Mouse (Mus musculus) embryo, embryonic 10 days (tissue): ENCODE measurements around the gene Ldhb.
"Not testable (repeated sequence)": the region's sequence is repeated elsewhere in the genome, so short reads cannot be mapped to it uniquely, and the experiment has no call there.

Experiments used
- DNase-seq: peaks from one replicate; pipeline ENCODE4 v3.0.0-alpha.2; 2015; ENCODE audit warnings: low spot score

Gene Ldhb

DNA sequence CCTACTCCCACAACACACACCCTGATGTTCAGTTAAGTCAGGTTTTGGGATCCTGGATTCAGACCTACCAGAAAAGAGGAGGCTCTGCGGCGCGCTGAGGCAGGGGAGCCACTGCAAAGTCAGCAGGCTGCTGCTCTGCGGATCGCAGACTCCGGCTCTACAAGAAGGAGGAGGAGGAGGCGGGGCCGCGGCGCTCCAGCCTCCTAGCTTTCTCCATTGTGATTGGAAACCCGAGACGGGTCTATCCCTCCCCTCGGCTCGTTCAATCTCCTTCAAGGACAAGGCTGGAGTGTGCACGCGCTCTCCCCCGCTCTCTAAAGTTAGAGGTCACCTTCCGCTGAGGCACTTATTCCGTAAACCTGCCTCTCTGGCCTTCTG is at the start of gene Ldhb:
Gene Ldhb, minus strand, starts transcription at position 173 of the 378 bp plus-strand sequence.
- DNase-seq, result peak; percentile 95

DNA sequence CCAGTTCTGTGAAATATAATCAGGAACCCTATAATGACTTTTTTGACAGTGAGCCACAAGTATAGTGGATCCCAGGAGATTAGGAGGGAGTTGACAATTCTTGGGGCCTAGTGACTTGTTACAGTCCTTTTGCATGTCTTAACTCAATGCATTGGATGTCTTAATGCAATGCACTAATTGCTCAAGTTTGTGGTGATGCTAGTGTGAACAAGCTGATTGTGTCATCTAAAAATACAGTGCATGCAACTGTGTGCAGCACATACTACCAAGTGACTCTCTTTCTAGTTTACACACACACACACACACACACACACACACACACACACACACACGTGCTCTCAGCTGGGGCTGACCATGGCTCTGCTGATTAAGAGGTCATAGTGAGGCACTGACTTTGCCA is 48.2 kb upstream of the Ldhb start:
- DNase-seq, result no peak

DNA sequence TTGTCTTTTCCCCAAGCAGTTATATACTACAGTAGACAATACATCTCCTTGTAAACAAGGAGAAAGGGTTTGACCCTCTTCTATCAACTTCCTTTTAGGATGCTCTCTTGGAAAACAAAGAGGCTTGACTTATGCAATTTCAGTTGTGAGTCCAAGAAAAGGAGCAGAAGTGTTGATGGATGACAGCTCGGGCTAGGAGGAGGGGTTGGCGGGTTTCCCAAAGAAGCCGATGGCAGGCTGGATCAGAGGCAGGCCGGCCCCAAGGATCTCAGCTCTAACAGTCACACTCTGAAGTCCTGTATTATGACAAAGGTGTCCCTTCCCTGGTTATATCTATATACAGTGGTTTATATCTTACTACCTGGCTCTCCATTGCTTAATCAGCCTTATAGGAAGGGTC is 43.7 kb upstream of the Ldhb start:
- DNase-seq, result no peak

DNA sequence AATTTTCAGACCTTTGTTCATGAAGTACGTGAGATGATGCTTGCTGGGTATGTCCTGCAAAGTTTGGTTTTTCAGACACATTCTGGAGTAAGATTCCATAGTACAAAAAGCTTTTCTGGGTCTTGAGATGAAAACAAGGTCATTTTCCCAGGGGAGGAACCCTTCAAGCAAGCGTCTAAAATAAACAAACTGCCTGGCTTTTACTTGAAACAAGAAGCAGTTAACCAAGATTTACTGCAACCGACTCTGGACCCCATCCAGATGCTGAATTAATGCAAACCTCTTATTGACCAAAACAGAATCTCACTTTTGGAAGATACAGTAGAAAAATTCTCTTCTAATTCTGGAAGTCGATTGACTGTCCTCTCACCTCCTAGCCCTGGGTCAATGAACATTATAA is 43.1 kb upstream of the Ldhb start:
- no peak for DNase-seq

DNA sequence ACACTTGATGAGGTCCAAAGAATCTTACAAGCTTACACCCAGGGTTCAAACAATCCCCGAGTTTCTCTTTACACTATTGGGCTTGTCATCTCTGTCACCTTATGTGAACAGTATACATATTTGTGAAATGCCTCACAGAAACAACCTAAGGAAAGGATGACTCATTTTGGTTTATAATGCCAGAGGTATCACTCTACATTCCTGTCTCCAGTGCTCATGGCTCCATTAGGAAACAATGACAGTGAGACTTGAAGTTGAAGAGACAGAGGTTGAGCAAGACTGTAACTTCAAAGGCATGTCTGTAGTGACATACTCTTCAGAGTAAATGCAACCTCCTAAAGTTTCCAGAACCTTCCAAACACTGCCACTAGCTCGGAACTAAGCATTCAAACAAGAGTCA is 40.6 kb upstream of the Ldhb start:
- no peak for DNase-seq

DNA sequence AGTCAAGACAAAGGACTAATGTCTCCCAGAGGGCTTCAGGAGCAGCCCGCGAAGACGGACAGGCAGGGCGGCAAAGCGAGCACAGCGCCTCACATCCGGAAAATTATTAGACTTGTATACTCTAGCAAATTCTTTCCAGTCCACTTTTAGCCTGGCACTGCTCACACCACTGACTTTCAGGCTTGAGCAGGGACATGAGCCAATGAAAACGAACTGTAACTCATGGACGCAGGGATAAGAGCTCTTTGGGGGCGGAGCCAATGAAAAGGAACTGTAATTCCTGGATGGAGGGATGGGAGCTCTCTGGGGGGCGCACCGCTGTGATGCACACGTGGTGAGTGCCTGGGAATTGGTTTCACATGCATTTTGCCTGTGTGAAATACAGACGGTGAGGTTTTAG is 37.4 kb upstream of the Ldhb start:
- DNase-seq, result peak; percentile 16

DNA sequence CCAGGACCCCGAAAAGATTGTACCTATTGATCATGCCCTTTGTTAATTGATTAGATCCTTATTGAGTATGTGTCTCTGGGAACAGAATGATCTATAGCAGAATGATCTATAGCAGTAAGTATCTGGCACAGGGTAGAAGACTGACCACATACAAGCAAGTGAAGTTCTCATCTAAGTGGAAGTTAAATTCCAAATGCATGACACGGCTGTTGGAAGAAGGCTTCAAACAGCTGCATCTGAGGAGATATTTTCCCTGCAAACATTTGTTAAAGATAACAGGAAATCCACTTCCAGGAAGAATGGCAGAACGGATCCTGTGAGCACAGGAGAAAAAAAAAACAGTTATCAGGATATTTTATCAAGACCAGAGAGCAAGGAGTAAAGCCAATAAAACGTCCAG is 35.9 kb upstream of the Ldhb start:
- DNase-seq, result no peak

DNA sequence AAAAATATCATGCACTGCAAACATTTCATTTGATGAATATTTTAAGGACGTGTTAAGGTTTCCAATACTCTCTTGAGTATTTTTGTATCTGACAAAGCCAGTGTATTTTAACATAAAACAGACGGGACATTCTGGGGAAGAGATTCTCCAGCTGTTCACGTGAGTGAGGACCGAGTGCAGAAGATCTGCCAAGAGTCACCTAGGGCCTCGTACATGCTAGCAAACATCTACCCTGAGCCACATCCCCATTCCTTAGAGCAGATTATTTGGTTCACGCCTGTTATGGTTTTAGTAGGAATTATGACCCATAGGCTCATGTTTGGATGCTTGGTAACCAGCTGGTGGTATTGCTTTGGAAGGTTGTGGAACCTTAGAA is 35.0 kb upstream of the Ldhb start:
- no peak for DNase-seq

DNA sequence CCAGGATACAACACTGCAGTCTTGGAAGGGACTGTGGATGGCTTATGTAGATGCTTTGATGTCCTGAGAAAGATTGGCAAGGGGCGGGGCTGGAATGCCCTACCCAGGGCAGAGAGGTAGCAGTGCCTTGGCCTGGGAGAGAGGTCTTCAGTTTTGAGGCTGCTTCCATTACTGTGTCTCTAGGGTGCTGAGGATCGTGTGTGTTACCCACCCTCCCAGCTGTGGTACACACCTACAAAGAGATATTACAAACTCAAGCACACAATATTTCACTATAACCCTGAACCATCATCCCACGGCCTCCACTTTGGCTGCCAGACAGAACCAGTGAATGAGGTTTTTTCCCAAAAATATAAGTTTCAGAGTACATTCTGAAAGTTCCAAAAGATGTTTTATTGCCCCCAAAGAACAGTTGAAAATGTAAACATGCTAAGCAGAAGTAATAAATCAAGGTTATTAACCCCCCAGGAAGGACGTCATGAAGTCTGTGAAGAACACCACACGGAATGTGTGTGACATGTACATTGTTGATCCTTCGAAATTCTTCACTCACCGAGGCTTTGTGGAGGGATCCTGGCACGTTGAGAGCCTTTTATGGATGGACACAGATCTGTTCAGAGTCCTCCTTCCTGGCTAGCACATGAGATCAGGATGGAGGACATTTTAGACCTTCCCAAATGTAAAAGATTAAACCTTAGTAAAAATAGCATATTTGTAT is 34.5 kb upstream of the Ldhb start:
- no peak for DNase-seq

DNA sequence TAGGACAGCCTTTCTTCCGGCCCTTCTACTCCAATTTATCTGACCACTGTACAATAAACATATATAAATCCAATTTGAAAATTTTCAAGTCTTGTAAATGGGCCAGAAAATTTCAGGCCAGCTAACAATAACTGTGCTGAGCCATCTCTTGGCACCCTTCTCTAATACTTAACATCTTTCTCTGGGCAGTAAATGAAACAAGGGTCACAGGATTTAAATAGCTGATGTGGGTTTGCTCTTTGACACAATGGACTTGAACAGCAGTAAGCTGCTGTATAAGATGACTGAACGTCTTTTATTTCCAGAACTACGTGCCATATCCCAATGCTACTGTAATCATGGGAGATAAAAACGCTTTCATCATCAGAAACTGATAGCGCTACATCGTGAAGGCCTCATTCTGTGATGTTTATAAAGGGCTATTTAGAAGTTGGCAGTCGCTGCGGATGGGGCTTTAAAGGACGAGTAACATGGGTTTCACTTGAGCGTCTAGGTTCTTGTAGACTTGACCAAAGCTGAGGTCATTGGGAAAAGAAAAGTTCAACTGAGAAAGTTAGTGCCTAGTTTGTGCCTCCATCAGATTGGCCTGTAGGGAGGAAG is 32.9 kb upstream of the Ldhb start:
- DNase-seq, result no peak

DNA sequence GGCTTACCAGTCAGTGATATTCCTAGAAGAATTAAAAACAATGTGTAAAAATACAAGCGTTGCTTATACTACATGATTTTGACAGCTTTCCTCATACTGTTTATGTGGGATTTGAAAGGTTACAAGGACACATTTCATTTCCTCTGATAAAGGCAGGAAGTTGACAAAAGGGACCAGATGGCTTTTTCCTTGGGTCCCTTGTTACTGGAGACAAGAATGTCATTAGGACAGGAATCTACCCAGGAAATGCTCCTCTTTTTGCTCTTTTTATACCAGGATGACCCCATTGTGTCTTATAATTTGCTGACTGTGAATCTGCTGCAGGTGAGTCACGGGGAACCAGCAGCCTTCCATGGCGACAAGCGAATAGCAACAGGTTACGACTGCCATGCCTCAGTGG is 32.4 kb upstream of the Ldhb start:
- DNase-seq, result no peak

DNA sequence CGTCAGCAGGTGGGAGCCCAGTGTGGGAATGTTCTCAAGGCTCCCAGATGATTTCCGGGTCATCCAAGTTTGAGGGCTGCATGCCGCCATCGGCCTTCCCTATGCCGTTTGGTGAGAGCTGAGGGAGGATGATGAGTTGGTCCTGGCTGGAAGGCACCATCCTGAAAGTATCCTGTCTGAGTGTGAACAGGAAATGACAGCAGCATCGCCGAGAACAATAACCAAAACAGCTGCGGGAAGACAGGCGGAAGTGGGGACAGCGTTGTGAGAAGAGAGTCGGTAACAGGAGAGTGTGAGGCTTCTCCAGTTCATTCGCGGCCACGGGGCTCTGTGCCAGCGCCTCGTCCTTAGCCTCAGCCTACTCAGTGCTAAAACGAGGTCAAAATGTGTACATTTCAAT is 30.7 kb upstream of the Ldhb start:
- no peak for DNase-seq

DNA sequence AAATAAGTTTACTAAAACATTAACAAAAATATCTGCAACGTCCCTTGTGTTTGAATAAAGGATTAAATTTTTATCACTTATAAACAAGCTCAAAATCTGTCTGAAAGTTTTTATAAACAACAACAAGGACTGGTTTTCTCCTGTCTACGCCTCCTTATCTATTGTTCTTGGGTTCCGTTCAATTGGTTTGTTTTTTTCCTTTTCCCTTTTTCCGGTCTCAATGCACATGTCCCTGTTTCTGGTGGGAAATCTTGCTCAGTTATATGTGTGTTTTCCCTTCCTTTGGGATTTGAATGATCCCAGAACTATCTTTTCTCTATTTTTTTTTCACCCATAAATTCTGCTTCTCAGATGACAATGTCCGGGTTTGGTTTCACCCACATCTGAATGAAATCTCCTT is 25.7 kb upstream of the Ldhb start:
- no peak for DNase-seq

DNA sequence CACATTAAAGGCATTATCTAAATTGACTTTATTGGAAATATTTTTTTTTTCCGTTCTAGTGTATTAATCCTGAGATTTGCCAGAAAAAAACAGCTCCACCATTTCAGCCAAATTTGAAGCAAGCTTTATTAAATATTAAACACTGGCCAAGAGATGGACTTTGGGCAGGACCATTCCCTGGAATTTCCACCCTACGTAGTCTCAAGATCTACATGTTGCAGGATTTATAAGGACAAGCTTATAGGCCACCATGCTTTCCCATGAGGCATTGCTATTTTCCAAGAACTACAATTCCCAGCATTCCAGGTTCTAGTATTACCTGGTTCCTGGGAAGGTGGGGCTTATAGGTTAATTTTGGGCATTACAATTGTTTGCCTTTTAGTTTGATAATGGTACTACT is 24.9 kb upstream of the Ldhb start:
- no peak for DNase-seq

DNA sequence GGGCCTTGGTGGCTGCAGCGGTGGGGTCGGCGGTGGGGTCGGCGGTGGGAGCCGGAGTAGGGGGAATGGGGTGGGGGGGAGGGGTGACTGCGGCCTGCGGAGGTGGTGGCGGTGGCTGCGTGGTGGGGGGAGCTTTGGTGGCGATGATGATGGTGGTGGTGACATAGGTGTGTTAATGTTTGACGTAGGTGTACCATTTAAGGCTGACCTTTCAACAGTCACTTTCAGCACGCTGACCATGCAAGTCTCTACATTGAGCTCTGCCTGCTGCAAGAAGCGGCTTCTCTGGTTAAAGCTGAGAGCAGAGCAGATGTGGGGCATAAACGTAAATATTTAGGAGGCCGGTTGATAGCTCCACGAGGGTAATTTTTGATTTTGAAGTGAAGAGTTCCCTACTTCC is 24.4 kb upstream of the Ldhb start:
- DNase-seq, result no peak

DNA sequence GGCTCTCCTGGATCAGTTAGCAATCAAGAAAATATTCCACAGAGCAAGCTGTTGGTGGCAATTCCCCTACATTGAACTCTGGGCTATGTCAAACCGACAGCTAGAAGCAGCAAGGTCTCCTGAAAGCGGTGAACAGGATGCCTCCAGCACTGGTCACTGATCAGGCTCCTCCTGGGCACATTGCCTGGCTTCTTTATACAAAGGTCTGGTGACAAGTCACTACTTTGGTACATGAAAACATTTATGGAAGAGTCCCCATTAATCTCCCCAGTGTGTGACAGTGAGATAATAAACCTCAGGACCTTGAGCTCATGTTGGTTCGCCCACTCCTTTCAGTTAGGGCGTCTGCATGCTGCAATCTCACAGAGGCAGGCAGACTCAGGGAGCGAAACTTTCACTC is 22.6 kb upstream of the Ldhb start:
- no peak for DNase-seq

DNA sequence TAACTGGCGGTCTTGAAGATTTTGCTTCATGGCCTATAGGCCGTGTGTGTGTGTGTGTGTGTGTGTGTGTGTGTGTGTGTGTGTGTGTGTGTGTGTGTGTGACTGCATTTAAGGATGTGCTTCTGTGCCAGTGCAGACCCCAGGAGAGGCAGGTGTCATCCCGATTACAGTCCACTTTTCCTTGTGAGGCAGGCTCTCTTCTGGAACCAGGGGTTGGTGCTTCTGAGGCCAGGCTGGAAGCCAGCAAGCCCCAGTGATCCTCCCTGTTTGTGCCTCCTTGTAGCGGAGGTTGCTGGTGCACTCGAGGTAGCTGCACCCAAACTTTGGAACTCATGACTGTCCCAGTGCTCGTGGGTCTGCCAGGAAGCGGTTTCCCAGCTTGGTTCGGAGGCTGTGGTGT is 21.9 kb upstream of the Ldhb start:
- DNase-seq, result no peak

DNA sequence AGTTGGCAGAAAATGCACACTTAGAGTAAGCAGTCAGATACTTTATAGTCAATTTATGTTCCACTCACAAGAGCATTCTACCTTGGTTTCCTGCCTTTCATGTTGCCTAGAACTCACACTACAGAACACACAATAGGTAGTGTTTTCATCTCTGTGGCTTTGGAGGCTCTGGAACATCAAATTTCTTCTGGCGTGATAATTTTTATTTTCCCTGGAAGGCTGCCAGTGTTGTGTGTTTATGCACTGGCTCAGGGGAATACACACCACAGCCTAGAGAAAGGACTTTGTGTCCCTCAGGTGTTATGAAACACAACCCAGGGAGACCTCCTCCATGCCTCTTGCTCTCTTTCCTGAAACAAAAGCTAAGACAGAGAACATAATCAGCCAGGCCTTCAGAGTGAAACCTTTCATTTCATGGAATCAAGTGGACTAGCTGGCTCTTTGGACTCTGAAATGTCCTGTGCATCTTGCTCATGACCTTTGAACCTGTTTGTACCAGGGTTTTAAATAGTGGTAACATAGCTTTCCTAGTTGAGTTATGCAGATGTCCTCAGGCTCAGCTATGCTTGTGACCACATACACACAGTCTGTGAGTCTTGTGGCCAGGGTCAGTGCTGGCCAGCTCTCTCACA is 20.3 kb upstream of the Ldhb start:
- DNase-seq, result no peak

DNA sequence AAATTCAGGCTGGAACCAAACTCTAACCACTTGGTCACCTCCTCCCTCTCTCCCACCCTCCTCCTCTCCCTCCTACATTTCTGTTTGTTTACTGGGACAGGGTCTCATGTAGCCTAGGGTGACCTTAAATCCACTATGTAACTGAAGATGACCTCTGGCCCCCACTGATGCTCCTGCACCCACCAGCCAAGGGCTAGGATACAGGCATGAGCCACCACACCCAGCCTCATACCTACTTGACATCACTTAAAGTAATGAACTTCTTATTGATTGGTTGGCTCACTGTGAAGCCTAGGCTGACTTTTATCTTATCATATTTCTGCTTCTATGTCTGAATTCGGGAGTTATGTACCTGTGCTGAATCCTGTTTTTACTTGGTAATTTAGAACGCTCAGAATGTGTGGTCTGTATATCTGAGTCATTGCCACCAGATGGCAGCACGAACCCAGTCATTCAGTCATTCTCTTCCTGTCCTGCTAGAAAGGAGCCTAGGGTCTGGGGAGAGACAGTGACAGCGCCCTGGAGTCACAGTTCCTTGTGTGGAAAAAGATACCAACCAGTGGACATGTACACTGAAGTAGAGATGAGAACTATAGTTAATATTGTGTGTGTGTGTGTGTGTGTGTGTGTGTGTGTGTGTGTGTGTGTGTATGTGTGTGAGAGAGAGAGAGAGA is 17.0 kb upstream of the Ldhb start:
- DNase-seq, result peak; percentile 90

DNA sequence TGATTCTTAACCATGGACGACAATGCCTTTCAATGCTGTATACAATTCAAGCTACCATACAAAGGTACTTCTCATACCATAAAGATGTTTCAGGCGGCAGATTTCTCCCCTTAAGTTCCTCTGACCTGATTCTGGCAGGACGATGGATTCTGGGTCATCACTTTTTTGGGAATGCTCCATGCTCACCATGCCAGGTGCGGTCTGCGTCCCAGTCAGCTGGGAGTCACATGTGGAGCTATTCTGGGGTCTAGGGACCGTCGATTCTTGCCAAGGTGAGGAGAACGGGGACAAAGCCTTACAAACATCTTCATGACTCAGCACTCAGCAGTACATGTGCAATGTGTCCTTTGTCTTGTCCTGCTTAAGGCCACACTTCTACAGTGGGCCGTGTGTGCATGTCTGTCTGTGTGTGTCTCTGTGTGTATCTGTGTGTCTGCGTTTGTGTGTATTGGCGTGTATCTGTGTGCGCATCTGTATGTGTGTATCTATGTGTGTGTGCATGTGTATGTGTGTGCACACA is 13.9 kb upstream of the Ldhb start:
- DNase-seq, result no peak

DNA sequence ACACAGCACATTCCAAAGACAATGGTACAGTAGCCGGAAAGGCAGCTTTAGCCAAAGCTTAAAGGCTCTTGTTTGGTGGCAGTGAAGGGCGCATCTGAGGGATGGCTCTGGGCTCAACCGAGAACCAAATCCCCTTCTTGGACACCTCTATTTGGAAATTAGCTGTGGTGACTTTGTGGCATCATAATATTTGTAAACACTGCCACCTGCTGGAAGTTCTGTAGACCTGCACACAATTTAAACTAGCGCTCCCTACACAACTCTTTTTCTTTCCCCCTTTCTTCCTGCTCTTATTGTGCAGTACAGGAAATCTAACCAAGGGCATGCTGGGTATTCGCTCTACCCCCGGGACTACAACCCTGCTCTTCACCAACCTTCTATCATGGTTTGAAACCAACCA is 11.4 kb upstream of the Ldhb start:
- DNase-seq, result peak; percentile 80

DNA sequence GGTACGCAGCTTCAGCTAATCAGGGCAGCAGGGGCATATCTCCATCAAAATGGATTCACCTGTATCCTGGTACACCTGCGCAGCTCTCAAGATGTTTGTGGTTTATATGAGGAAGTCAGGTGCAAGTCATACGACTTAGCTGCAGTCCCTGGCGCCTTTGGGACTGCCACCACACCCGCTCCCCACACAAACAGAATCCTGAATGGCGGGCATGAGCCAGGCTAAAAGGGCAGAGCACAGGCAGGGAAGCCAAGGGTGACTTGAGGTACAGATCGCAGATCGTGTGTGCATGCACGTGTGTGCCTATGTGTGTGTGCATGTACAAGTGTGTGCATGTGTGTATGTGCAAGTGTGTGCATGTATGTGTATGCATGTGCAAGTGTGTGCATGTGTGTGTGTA is 7.6 kb upstream of the Ldhb start:
- not testable (repeated sequence) for DNase-seq

DNA sequence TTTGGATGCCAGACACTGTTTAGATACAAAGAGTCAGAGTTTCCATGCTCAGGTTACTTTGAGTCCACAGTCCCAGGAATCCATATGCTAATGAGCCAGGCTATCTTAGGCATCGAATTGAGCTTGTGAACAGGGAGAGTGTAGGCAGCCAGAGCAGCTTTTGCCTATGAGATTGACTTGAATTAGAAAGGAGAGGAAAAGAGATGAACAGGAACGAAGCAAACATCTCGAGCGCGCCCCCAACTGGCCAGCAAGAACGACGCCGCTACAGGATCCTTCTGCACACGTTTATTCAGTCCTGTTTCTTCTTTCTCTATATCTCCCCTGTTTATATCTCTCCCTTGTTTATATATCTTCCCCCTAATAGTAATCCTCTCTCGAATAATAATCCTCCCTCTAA is 7.2 kb upstream of the Ldhb start:
- peak; percentile 56 for DNase-seq
